Mouse (Mus musculus): ENCODE data around the gene Slc1a1.

Slc1a1 gene

DNA sequence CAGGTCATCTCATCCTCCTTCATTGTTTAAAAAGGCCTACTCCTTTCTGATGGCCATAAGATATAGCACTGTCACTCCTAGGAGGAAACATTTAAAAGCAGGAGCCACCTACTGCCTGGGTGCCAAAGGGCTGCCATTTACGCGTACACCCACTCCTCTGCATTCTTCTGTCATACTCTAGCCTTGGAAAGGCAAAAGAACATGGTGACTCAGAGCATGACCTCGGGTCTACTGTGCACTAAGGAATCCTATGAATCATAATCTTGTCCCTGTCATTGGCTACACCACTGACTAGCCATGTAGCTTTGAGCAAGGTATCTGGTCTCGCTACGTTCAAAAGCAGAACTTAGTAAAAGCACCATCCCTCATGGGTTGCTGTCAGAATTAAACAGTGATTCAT, 91.5 kb downstream of the Slc1a1 start:
- no peak for DNase-seq

DNA sequence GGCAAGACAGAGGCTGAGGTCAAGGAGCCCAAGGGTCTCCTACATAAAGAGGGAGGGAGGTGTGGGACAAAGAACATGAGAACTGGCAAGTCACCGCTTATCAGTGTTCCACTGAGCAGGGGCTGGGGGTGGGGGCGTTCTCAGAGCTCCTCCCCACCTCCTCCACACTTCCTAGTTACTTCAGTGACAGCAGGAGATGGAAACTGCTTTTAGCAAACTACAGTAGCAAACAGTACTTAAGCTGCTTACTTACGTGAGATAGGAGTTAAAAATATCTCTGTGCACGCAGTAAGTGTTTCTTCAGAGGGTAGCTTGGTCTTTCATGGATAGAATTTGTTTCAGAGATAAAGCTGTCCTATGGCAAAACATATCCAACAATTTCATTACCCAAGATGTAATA, 92.5 kb downstream of the Slc1a1 start:
- no peak for DNase-seq

DNA sequence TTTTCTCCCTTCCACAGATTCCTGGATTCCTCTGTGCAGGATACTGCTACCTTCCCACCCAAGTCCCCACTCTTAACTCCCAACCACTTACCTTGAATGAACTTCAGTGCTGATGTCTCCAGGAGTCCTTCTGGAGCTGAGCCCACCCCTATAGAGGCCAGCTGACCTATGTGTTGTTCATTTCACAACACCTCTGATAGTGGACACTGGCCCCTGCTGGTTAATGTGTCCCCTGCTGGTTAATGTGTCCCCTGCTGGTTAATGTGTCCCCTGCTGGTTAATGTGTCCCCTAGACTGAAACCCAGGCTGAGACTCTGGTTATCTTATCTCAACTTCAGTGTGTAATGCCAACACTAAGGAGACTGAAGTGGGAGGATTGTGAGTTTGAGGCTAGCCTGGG, 94.2 kb downstream of the Slc1a1 start:
- DNase-seq = peak; percentile 82

DNA sequence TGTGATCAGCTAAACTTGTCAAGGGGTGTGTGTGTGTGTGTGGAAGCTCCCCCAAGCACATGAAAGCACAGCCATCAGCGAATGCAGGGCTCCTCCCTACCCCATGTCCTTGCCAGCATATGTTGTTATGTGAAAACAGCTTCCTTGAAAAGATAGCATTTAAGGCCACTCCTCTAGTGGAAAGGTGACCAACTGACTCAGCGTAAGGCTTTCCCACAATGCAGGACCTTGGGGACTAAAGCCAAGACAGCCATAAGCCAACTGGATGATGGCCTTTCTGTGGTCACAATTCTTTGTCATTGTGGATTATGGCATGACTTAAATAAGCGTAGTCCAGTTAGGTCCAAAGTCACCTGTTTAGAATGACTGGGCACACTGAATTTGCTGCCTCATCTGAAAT, 100.0 kb downstream of the Slc1a1 start:
- DNase-seq = no peak

DNA sequence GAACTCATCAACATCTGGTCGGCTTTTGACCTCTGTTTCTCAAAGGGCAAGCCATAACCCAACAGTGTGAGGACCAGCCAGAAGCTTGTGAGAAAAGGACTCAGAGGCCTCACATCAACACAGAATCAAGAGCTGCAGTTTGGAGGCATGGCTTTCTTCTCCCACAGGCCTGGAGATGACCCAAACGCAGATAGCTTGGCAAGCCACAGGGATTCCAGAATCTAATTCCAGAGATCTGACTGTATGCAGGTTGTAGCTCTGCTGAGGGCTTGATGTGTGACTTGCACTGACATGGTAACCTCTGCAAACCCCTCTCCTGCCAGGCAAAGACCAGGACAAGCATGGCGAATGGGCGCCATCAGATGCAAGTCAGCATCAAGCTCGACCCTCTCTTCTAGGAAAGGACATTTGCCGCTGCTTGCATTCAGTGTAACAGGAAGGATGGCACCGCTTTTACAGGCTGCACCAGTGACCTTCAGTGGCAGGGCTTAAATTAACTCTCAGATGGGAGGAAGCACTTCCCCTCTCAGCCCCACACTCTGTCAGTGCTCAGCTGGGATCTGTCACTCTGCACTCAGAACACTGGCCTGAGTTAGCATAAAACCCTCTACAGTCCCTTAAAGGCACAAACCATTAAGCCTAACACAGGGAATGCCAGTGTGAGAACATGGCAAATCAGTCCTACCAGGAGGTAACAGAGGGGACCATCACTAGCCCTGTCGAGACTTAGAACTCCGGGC, 105.5 kb downstream of the Slc1a1 start:
- DNase-seq = no peak

DNA sequence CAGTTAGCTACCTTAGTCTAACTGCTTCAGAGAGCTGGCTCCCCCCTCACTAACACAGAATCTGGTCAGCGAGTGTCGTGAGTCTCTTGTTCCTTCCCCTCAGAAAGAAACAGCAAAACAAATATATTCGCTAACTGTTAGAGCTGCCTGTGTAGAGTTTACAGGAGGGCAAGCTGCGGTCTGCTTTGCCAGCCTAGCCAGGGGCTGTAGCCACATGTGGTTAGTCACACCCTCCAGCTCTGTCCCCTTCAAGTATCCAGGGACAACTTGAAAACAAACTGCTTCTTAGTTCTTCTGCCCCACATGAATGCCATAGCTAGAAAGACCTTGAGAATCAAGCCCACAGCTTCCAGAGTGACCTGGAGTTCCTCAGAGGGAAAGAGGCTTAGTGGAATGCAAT, 106.4 kb downstream of the Slc1a1 start:
- DNase-seq = no peak

DNA sequence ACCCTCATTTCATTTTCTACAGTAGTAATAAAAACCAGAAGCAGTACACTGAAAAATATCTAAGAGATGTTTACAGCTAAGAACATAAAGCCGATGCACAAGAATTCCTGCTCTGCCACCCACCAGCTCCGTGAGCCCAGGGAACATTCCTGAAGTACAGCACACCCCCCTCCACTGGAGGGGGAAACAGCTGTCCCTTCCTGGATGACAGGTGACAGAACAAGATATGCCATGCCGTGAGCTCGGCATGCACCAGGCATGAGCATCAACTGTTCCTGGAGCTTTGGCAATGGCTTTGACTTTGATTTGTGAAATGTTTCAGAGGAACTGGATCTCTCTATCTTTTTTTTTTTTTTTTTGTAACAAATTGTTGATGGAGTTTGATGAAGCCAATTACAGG, 111.9 kb downstream of the Slc1a1 start:
- no peak for DNase-seq

DNA sequence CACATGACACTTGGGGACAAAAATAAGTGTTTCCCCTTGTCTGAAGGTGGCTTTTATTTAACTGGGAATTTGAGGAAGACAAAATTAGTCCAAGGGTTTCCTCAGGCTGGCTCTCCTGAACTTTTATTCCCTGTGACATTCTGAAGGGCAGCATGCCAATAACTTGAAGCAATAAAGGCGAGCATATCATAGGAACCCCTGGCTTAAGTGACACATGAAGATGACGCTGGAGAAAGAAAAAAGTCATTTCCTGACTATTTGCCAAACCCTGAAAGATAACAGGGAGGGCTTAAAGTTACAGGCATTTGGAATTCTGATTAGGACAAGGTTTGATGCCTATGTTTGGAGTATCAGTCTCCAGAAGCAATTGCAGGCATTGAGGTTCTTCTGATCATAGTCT, 112.5 kb downstream of the Slc1a1 start:
- DNase-seq = no peak

DNA sequence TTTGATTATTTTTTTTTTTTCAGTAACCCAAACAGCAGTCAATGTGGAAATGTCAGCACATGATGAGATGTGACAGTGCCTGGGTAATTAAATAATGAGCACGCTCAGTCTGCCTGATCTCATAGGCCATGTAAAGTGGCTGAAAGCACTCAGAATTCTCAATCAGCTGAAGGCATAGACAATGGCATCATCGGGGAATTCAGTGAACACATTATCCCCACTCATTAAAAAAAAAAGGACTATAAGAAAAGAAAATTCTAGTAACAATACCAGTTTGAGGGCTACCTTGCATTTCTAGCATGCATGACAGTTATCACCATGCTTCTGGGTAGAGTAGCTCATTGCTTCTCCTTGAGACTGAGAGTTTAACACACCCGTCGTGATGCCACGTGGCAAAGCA, 116.4 kb downstream of the Slc1a1 start:
- no peak for DNase-seq

DNA sequence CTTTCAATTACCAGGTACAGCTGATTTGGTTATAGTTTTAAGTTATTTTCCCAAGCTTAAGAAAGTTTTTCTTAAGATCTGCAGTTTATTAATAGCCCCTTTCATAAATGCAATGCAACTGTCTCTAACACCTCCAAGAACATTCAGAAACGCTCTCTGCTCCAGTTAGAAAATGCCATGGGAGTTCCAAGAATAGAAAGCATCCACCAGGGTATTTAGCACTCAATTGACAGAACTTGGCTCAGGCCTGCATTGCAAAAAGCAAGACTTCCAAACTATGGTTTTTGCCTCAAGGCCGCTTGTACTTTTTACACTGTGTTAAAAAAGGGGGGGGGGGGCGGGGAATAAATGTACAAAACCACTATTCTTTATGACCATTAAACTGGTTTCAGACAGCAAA, 128.3 kb downstream of the Slc1a1 start:
- no peak for DNase-seq

DNA sequence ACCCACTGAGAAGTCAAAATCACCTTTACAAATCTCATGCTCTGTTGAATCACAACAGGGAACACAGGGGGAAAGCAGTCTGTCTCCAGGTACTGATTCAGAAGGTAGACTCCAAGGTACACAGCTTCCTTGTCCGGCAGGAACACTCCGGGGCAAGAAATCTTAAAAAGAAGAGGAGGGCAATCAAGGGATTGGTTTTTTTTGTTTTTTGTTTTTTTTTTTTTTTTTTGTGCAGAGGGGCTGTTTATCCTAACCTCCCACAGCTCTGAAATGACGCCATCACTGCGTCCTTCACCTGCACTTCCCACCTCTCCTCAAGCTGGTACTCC, 128.6 kb downstream of the Slc1a1 start:
- DNase-seq = no peak
